Mouse (Mus musculus): ENCODE measurements around the gene Gm13889. TPM values are rescaled to one million over a fixed set of nuclear protein-coding genes. Genes with fewer than 3 reads are reported as not detected.

Gene Gm13889
- polyA plus RNA-seq (2012; ENCODE audit: low replicate concordance): 5.6 and 6.2 TPM in 2 replicates

DNA sequence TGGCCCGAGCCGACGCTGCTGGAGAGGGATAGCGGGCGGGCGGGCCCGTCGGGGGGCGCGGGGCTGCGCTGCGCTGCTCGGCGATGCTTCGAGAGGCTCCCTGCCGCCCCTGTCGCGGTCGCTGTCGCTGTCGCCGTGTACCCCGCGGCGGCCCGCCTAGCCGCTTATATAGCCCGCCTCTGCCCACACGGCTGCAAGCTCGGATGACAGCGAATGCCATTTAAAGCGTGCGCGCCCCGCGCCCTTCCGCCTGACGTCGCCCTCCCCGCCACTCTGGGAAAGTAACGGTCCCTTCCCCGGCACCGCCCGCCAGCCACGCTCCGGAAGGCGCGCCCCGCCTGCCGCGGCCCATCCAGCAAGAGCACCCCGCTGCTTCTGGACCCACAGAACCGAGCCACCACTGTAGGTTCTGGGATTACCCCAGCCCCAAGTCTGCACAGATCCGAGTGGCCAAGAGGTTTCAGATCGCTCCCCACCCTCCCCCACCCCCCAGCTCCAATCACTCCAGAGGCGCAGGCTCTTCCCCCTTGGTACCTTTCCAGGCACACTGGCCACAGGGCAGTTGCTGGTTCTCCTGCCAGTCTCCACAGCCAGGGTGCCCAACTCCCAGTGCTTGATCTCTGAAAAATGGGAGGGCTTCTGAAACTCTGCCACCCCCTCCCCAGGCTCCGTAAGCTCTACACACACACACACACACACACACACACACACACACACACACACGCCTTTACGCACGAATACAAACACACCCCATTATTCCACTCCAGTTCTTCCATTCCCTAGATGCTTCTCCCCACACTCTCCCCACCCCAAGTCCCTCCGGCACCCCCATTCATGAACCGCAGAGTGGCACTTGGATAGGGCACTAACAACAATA, at the start of gene Gm13889:
Gm13889 (minus strand) TSS at position 294 of the 877 bp plus-strand sequence.

DNA sequence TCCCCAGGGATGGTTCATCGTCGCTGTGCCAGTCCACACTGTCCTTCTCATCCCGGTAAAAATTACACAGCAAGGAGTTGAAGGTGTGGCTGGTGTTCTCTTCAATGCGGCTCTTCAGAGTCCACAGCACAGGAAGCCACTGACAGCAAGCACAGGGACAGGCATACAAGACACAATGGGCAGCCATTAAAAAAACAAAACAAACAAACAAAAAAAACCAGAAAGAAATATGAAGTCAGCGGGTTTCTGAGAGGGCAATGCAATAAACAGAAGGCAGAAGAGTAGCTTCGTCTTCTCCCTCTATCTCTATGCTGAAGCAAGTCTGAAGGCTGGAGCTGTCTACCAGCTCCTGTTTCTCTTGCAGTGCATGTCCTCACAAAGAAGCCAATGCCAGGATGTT, 39.3 kb upstream of the Gm13889 start, which contains the start of gene Gm27027:
Gm27027 (minus strand) TSS at position 101 of the 400 bp plus-strand sequence.

Other genes with a start within 250 kb of the Gm13889 start
- 36.6 and 43.7 TPM in 2 replicates for gene Ext2, start 134.6 kb downstream of the Gm13889 start, polyA plus RNA-seq (2012; ENCODE audit: low replicate concordance)
- 0.17 and 1.5 TPM in 2 replicates for gene Accs, start 107.3 kb downstream of the Gm13889 start, polyA plus RNA-seq (2012; ENCODE audit: low replicate concordance)
- gene Accsl, start 88.0 kb downstream of the Gm13889 start, polyA plus RNA-seq (2012; ENCODE audit: low replicate concordance): not detected in 2 replicates
- gene Gm27027, start 39.2 kb upstream of the Gm13889 start, polyA plus RNA-seq (2012; ENCODE audit: low replicate concordance): not detected in 2 replicates
- 31.4 and 34.9 TPM in 2 replicates for gene Alkbh3, start 53.6 kb upstream of the Gm13889 start, polyA plus RNA-seq (2012; ENCODE audit: low replicate concordance)
- gene Hsd17b12, start 200.8 kb upstream of the Gm13889 start, polyA plus RNA-seq (2012; ENCODE audit: low replicate concordance): 19.9 and 38.5 TPM in 2 replicates